Mouse (Mus musculus) spleen, adult 2 months (tissue): ENCODE data around the gene Pgk1. TPM values are rescaled to one million over a fixed set of nuclear protein-coding genes. Genes with fewer than 3 reads are reported as not detected.

Source experiments
- DNase-seq, 2 experiments: peaks; one replicate each; pipeline versions ENCODE4 v3.0.0 to v3.0.0-alpha.2; 2012 to 2021; ENCODE audit warnings: low spot score in 2 of 2, low read depth in 1 of 2
- H3K27ac ChIP-seq: fragments of 200-500 bp; 2 replicates; pipeline ENCODE4 v1.5.1; 2012; ENCODE audit warnings: low read length, inconsistent platforms; ENCODE audit not compliant: insufficient read depth
- H3K27me3 ChIP-seq: fragments of 200-500 bp; 2 replicates; pipeline ENCODE4 v1.6.1; 2012; ENCODE audit warnings: mild to moderate bottlenecking, moderate library complexity, low read length, inconsistent platforms; ENCODE audit not compliant: control insufficient read depth, insufficient read depth
- H3K36me3 ChIP-seq: fragments of 200-500 bp; 2 replicates; pipeline ENCODE4 v1.6.1; 2012; ENCODE audit warnings: mild to moderate bottlenecking, low read length, inconsistent platforms; ENCODE audit not compliant: control insufficient read depth, insufficient read depth
- H3K4me1 ChIP-seq: fragments of 200-500 bp; 2 replicates; pipeline ENCODE4 v1.6.1; 2011; ENCODE audit warnings: inconsistent platforms; ENCODE audit not compliant: control insufficient read depth, insufficient read depth, insufficient read length
- H3K4me3 ChIP-seq: fragments of 200-500 bp; 2 replicates; pipeline ENCODE4 v1.5.1; 2011; ENCODE audit warnings: mild to moderate bottlenecking, inconsistent platforms; ENCODE audit not compliant: insufficient read depth, insufficient read length; ENCODE audit errors: extremely low read depth
- CTCF ChIP-seq: fragments of 200-500 bp; IDR thresholded peaks from 2 replicates; pipeline ENCODE4 v1.5.1; 2011; ENCODE audit warnings: mild to moderate bottlenecking, inconsistent platforms; ENCODE audit not compliant: insufficient read depth, insufficient read length, insufficient replicate concordance; ENCODE audit errors: extremely low read depth
- POLR2A ChIP-seq: fragments of 200-500 bp; IDR thresholded peaks from 2 replicates; pipeline ENCODE4 v1.6.1; 2011; ENCODE audit warnings: low read depth, low read length, inconsistent platforms
- WGBS: fragments of 180-500 bp; shearing (Covaris S2); methylation state at CpG from one replicate; pipeline ENCODE4 v1.1.7; 2018; 5-methylcytosine and 5-hydroxymethylcytosine counted together
- polyA plus RNA-seq: library from polyadenylated mRNA; depleted of rRNA; stranded (reverse); fragments of >200 nt; gene quantifications from 2 replicates; pipeline ENCODE4 v1.2.3, GENCODE M21; 2012; rRNA removed

Gene Pgk1
- 26.3 and 27.8 TPM in 2 replicates for polyA plus RNA-seq

DNA sequence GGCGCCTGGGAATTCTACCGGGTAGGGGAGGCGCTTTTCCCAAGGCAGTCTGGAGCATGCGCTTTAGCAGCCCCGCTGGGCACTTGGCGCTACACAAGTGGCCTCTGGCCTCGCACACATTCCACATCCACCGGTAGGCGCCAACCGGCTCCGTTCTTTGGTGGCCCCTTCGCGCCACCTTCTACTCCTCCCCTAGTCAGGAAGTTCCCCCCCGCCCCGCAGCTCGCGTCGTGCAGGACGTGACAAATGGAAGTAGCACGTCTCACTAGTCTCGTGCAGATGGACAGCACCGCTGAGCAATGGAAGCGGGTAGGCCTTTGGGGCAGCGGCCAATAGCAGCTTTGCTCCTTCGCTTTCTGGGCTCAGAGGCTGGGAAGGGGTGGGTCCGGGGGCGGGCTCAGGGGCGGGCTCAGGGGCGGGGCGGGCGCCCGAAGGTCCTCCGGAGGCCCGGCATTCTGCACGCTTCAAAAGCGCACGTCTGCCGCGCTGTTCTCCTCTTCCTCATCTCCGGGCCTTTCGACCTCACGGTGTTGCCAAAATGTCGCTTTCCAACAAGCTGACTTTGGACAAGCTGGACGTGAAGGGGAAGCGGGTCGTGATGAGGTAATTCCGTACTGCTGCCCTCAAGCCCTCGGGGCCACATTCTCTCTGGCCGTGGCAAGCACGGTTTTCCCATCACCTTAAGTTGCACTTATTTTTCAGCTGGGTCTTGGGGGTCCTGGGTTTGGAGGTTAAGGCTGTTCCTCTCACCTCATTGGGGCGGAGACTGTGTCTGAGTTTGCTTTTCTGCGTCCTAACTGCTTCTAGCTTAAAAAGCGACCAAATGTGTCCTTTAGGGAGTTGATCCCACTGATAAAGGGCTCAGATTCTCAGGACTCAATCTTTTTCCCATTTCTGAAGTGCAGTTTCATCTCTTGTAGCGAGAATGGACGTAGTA lies at the start of gene Pgk1:
Gene Pgk1 (plus strand): TSS at position 388 of the 937 bp plus-strand sequence.
- Histone ChIP-seq H3K27me3 (no peaks in the 10 kb centered on the region), H3K27ac (peak within 1 kb of the TSS; percentile 89), H3K4me1 (peaks cover 14% of the 10 kb centered on the region), H3K4me3 (peak within 1 kb of the TSS; percentile 74), H3K36me3 (no peaks in the 10 kb centered on the region)
- 21% methylated on average over 54 of the region's 55 CpGs for WGBS
- DNase-seq, result peak; percentile 89 to 90
- TF ChIP-seq CTCF (no peak), POLR2A (peak; percentile 40)

DNA sequence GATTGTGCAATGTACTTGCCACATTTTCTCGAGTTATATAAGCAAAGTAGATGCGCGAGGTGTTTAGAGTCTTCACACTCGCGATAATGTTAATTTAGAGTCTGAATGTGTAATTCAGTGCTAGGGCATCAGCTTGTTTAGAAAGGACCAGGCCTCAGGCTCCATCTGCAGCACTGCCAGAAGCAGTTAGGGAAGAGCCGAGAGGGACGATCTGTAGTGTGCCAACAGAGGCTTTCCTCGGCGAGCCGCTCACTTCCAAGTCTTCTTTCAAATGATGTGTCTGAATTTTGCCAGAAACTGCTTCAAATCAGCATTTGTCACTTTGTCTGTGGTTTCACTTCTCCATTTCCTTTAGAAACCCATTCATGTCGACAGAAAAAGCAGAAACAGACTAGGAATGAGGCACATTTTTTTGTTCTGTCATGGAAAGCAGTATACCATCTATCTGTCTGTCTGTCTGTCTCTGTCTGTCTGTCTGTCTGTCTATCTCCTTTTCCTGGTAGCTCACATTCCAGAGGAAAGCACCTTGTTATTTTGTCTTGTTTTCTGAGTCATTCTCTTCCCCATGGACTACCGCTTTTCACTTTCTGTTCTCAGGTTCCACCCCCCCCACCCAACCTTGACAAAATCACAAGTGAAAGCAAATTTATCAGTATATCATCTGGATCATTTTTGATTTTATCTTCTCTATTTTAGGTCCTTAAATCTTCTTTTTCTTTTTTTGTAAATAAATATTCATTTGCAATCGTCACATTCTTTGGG lies 47.4 kb upstream of the Pgk1 start:
- peak overlapping the region; percentile 46 for H3K27ac ChIP-seq
- peak in 1 of 2 experiments; percentile 34 for DNase-seq
- H3K27me3 ChIP-seq, result no peaks in the 10 kb centered on the region
- TF ChIP-seq CTCF, result no peak
- no peak for TF ChIP-seq POLR2A
- H3K36me3 ChIP-seq, result no peaks in the 10 kb centered on the region
- H3K4me3 ChIP-seq, result no peak overlapping the region
- 42% methylated on average over 13 of the region's 13 CpGs for WGBS
- peaks cover 6% of the 10 kb centered on the region for H3K4me1 ChIP-seq

DNA sequence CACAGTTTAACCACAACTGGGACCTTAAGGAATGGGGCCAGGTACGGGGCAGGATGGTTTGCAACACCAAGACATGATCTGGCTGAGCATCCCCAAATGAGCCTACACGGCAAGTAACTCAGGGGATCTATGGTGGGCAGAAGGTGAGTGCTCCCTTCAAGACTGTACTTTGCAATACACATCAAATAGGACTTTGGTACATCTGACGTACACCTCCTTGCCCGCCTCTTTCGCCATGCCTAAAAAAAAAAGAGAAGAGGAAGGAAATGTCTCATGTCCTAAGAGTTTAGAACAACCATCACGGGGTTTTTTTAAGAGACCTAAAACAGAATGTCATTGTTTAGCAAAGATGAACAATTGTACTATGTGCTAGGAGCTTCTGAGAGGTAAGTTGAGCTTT lies 44.0 kb upstream of the Pgk1 start, which contains the start of gene Tlr13:
Gene Tlr13 (plus strand): TSS at position 269 of the 400 bp plus-strand sequence.
- no peaks in the 10 kb centered on the region for H3K27me3 ChIP-seq
- 60% methylated on average over 6 of the region's 6 CpGs for WGBS
- TF ChIP-seq POLR2A (no peak), CTCF (no peak)
- no peak for DNase-seq
- H3K4me3 ChIP-seq, result no peak within 1 kb of the TSS
- H3K27ac ChIP-seq, result peak within 1 kb of the TSS; percentile 46; the same call in 1 of the 2 replicates
- peaks cover 1% of the 10 kb centered on the region; the same call in 1 of the 2 replicates for H3K4me1 ChIP-seq
- no peaks in the 10 kb centered on the region for H3K36me3 ChIP-seq

DNA sequence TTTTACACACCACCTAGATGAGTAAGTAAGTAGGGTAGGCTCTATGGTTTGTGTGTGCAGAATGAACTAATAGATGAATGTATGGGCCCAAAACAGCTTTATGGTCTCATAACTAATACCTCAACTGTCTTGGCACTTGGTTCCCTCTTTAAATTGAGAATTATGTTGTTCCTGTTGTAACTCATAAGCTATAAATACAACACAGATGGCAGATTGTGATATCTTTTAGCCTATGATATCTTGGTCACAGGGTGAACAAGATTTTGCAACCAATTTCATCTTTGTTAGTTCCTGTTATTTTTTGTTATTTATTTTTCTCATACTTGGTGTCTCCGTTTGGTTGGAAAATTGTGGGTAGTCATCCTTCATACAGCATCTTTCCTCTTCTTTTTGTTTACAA lies 38.7 kb upstream of the Pgk1 start:
- Histone ChIP-seq H3K27ac (no peak overlapping the region), H3K4me3 (no peak overlapping the region), H3K4me1 (no peaks in the 10 kb centered on the region), H3K27me3 (no peaks in the 10 kb centered on the region), H3K36me3 (no peaks in the 10 kb centered on the region)
- 91% methylated on average over 1 of the region's 1 CpGs for WGBS
- no peak for DNase-seq
- TF ChIP-seq CTCF (no peak), POLR2A (no peak)

DNA sequence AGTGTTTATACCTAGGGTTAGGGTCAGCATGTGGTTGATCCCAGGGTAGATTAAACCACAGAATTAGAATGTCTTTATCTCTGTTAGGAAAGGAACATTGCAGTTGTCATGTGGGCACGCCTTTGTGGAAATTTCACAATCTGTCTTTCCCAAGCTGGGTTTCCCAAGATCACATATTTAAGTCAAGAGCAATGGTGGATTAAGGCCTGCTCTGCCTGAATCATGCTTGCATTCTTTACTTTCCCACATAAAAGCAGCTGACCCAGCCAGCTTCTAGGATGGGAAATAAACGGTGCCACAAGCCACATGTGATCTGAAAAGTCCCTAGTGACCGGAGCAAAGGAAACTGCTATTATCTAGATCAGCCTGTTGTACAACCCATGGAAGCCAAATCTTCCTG lies 37.4 kb upstream of the Pgk1 start:
- Histone ChIP-seq H3K4me3 (no peak overlapping the region), H3K27me3 (no peaks in the 10 kb centered on the region), H3K4me1 (no peaks in the 10 kb centered on the region), H3K27ac (peak overlapping the region; percentile 41), H3K36me3 (no peaks in the 10 kb centered on the region)
- TF ChIP-seq POLR2A (no peak), CTCF (no peak)
- 64% methylated on average over 3 of the region's 3 CpGs for WGBS
- no peak for DNase-seq

DNA sequence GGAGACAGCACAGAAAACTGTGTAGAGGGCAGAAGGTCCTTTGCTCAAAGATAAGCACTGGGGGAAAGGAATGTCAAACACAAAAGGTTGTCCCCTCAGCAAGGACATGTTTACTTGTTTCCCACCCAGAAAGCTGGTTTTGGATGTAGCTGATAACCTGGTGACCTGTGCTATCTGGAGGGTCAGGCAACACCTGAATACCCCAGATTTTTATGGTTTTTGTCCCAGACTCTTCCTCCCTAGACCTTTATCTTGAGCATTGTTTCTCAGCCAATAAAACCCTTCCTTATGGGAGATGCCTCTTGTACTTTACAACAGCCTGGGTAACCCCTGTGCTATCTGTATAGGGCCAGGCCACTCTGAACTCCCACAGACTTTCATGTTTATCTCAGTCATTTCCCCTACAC lies 32.7 kb upstream of the Pgk1 start:
- no peaks in the 10 kb centered on the region for H3K36me3 ChIP-seq
- no peak for TF ChIP-seq POLR2A
- TF ChIP-seq CTCF, result no peak
- no peaks in the 10 kb centered on the region for H3K27me3 ChIP-seq
- no peaks in the 10 kb centered on the region for H3K4me1 ChIP-seq
- no peak for DNase-seq
- no peak overlapping the region for H3K27ac ChIP-seq
- H3K4me3 ChIP-seq, result no peak overlapping the region
